Mouse (Mus musculus): ENCODE results near the gene Gstp3. TPM values are rescaled to one million over a fixed set of nuclear protein-coding genes. Genes with fewer than 3 reads are reported as not detected.

Gstp3 gene
- polyA plus RNA-seq, 1 experiment from 2014 or later: 0.32 TPM

- H3K4me3 ChIP-seq: no peak overlapping the region
- H3K9me3 ChIP-seq: no peaks in the 10 kb centered on the region
- no peak overlapping the region for H3K9ac ChIP-seq
- H3K27ac ChIP-seq: no peak overlapping the region
- WGBS: 88% methylated on average over 5 of the region's 5 CpGs
- H3K27me3 ChIP-seq: no peaks in the 10 kb centered on the region
- H3K36me3 ChIP-seq: peaks cover 45% of the 10 kb centered on the region
- H3K4me2 ChIP-seq: peak overlapping the region; percentile 16; the same call in 1 of the 2 replicates
- no peak for ATAC-seq (ENCODE audit: insufficient number of reproducible peaks, insufficient read depth, low FRiP score, low TSS enrichment, low read depth)
- peaks cover 11% of the 10 kb centered on the region for H3K4me1 ChIP-seq
Measured at GRCm38 (mm10) chr19:4011086-4011485, 48.3 kb downstream of the Gstp3 start.

Other genes starting within 250 kb of the Gstp3 start
- gene Chka, start 207.8 kb downstream of the Gstp3 start, polyA plus RNA-seq (2015; fragmentation: Nextera tagmentation; extraction: Ambion mirVana): 54.8 and 56.5 TPM in 2 replicates
- gene Tcirg1, start 152.4 kb downstream of the Gstp3 start, polyA plus RNA-seq (2015; fragmentation: Nextera tagmentation; extraction: Ambion mirVana): 53.7 and 58.0 TPM in 2 replicates
- 258 and 278 TPM in 2 replicates for gene Ndufs8, start 146.8 kb downstream of the Gstp3 start, polyA plus RNA-seq (2015; fragmentation: Nextera tagmentation; extraction: Ambion mirVana)
- gene Aldh3b1, start 129.8 kb downstream of the Gstp3 start, polyA plus RNA-seq (2015; fragmentation: Nextera tagmentation; extraction: Ambion mirVana): 1.6 and 1.7 TPM in 2 replicates
- gene Unc93b1, start 124.4 kb downstream of the Gstp3 start, polyA plus RNA-seq (2015; fragmentation: Nextera tagmentation; extraction: Ambion mirVana): 15.8 and 16.6 TPM in 2 replicates
- gene Aldh3b3, start 100.9 kb downstream of the Gstp3 start, polyA plus RNA-seq (2015; fragmentation: Nextera tagmentation; extraction: Ambion mirVana): 0.24 TPM in 1 of 2 replicates, not detected in the other
- gene Aldh3b2, start 87.2 kb downstream of the Gstp3 start, polyA plus RNA-seq (2015; fragmentation: Nextera tagmentation; extraction: Ambion mirVana): 7.9 and 8.2 TPM in 2 replicates
- 3.1 and 3.7 TPM in 2 replicates for gene Acy3, start 73.0 kb downstream of the Gstp3 start, polyA plus RNA-seq (2015; fragmentation: Nextera tagmentation; extraction: Ambion mirVana)
- not detected in 2 replicates for gene Tbx10, start 66.8 kb downstream of the Gstp3 start, polyA plus RNA-seq (2015; fragmentation: Nextera tagmentation; extraction: Ambion mirVana)
- gene Nudt8, start 59.0 kb downstream of the Gstp3 start, polyA plus RNA-seq (2015; fragmentation: Nextera tagmentation; extraction: Ambion mirVana): 36.5 and 37.8 TPM in 2 replicates
- 5.6 and 6.5 TPM in 2 replicates for gene Gm49405, start 58.9 kb downstream of the Gstp3 start, polyA plus RNA-seq (2015; fragmentation: Nextera tagmentation; extraction: Ambion mirVana)
- 7.3 and 8.1 TPM in 2 replicates for gene Doc2g, start 56.3 kb downstream of the Gstp3 start, polyA plus RNA-seq (2015; fragmentation: Nextera tagmentation; extraction: Ambion mirVana)
- gene Ndufv1, start 46.8 kb downstream of the Gstp3 start, polyA plus RNA-seq (2015; fragmentation: Nextera tagmentation; extraction: Ambion mirVana): 178 and 206 TPM in 2 replicates
- 535 and 609 TPM in 2 replicates for gene Gstp1, start 21.6 kb downstream of the Gstp3 start, polyA plus RNA-seq (2015; fragmentation: Nextera tagmentation; extraction: Ambion mirVana)
- gene Gstp2, start 13.5 kb downstream of the Gstp3 start, polyA plus RNA-seq (2015; fragmentation: Nextera tagmentation; extraction: Ambion mirVana): 1.2 and 3.4 TPM in 2 replicates
- not detected in 2 replicates for gene Cabp2, start 22.0 kb upstream of the Gstp3 start, polyA plus RNA-seq (2015; fragmentation: Nextera tagmentation; extraction: Ambion mirVana)
- 55.6 and 62.3 TPM in 2 replicates for gene Cdk2ap2, start 37.6 kb upstream of the Gstp3 start, polyA plus RNA-seq (2015; fragmentation: Nextera tagmentation; extraction: Ambion mirVana)
- gene Pitpnm1, start 40.4 kb upstream of the Gstp3 start, polyA plus RNA-seq (2015; fragmentation: Nextera tagmentation; extraction: Ambion mirVana): 6.4 and 8.3 TPM in 2 replicates
- gene Aip, start 66.3 kb upstream of the Gstp3 start, polyA plus RNA-seq (2015; fragmentation: Nextera tagmentation; extraction: Ambion mirVana): 97.6 and 107 TPM in 2 replicates
- gene Gpr152, start 80.2 kb upstream of the Gstp3 start, polyA plus RNA-seq (2015; fragmentation: Nextera tagmentation; extraction: Ambion mirVana): not detected in 2 replicates
- gene Cabp4, start 84.5 kb upstream of the Gstp3 start, polyA plus RNA-seq (2015; fragmentation: Nextera tagmentation; extraction: Ambion mirVana): not detected in 2 replicates
- gene Coro1b, start 89.0 kb upstream of the Gstp3 start, polyA plus RNA-seq (2015; fragmentation: Nextera tagmentation; extraction: Ambion mirVana): 129 and 150 TPM in 2 replicates
- gene Ptprcap, start 94.0 kb upstream of the Gstp3 start, polyA plus RNA-seq (2015; fragmentation: Nextera tagmentation; extraction: Ambion mirVana): 2.8 and 3.0 TPM in 2 replicates
- gene Rps6kb2, start 103.8 kb upstream of the Gstp3 start, polyA plus RNA-seq (2015; fragmentation: Nextera tagmentation; extraction: Ambion mirVana): 65.5 and 69.6 TPM in 2 replicates
- 1.7 and 3.0 TPM in 2 replicates for gene Carns1, start 115.9 kb upstream of the Gstp3 start, polyA plus RNA-seq (2015; fragmentation: Nextera tagmentation; extraction: Ambion mirVana)
- gene Tbc1d10c, start 131.7 kb upstream of the Gstp3 start, polyA plus RNA-seq (2015; fragmentation: Nextera tagmentation; extraction: Ambion mirVana): 1.8 and 3.1 TPM in 2 replicates
- gene Ppp1ca, start 132.5 kb upstream of the Gstp3 start, polyA plus RNA-seq (2015; fragmentation: Nextera tagmentation; extraction: Ambion mirVana): 788 and 789 TPM in 2 replicates
- 34.1 and 37.3 TPM in 2 replicates for gene Rad9a, start 142.1 kb upstream of the Gstp3 start, polyA plus RNA-seq (2015; fragmentation: Nextera tagmentation; extraction: Ambion mirVana)
- gene Clcf1, start 154.7 kb upstream of the Gstp3 start, polyA plus RNA-seq (2015; fragmentation: Nextera tagmentation; extraction: Ambion mirVana): 11.1 and 11.5 TPM in 2 replicates
- not detected in 2 replicates for gene AC109138.7, start 154.8 kb upstream of the Gstp3 start, polyA plus RNA-seq (2015; fragmentation: Nextera tagmentation; extraction: Ambion mirVana)
- gene Pold4, start 172.3 kb upstream of the Gstp3 start, polyA plus RNA-seq (2015; fragmentation: Nextera tagmentation; extraction: Ambion mirVana): 21.2 and 24.9 TPM in 2 replicates
- 17.4 and 20.3 TPM in 2 replicates for gene Ssh3, start 209.6 kb upstream of the Gstp3 start, polyA plus RNA-seq (2015; fragmentation: Nextera tagmentation; extraction: Ambion mirVana)
- 12.6 and 13.5 TPM in 2 replicates for gene Ankrd13d, start 223.6 kb upstream of the Gstp3 start, polyA plus RNA-seq (2015; fragmentation: Nextera tagmentation; extraction: Ambion mirVana)
- gene Grk2, start 246.7 kb upstream of the Gstp3 start, polyA plus RNA-seq (2015; fragmentation: Nextera tagmentation; extraction: Ambion mirVana): 17.0 and 19.6 TPM in 2 replicates

Data from embryonic facial prominence, embryonic 13.5 days (tissue).